Mouse (Mus musculus): ENCODE results near the gene Erbin.

DNA sequence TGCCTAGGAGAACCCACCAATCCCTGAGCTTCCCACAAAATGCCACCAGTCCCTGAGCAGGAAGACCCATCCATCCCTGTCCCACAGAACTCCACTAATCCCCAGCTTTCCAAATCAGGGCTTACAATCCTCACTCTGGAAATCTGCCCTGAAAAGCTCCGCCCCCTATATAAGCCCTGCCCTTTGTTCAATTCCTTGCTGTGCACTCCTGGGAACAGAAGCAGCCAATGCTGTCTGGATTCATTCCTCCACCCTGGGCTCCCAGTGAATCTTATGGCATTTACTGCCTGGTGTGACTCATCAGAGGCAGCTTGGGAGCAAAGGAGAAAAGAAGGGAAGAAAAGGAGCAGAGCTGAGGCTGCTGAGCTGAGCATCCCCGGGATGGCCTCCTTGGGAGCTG, 81.7 kb downstream of the Erbin start:
- TF ChIP-seq POLR2A (IDR thresholded peaks at IDR 0.05; ENCODE audit: extremely low read depth, insufficient read depth, low read length): no peak
- TF ChIP-seq CTCF (IDR thresholded peaks at IDR 0.05; ENCODE audit: extremely low read depth, insufficient read depth, low read length): no peak

Measured in cortical plate, adult 2 months (tissue).